In genomic region chr2:35623431-35624148, GRCm38 (mm10) we compare ENCODE assay signal across 8 mouse cellular contexts.
DNase-seq lines count a peak whose midpoint lies in the region; ATAC-seq and TF ChIP-seq lines count a peak whose summit lies in the region.

No protein-coding gene starts in this region.

- no peaks in the 10 kb centered on the region for H3K9me3 ChIP-seq in CH12.LX (replicated peaks; ENCODE audit: low read length)
- no peaks in the 10 kb centered on the region for H3K9me3 ChIP-seq in hindbrain, embryonic 10.5 days
- no peaks in the 10 kb centered on the region for H3K9me3 ChIP-seq in liver, embryonic 12.5 days (replicated peaks)

- ATAC-seq in liver, embryonic 12.5 days: no peak

- TF ChIP-seq POLR2A in CH12.LX (IDR thresholded peaks at IDR 0.05; ENCODE audit: low read depth, low read length): no peak

- no peak overlapping the region for H3K9ac ChIP-seq in CH12.LX (ENCODE audit: insufficient read depth, low read depth)
- no peak overlapping the region for H3K9ac ChIP-seq in liver, embryonic 12.5 days

- H3K27ac ChIP-seq in CH12.LX (ENCODE audit: insufficient read depth, low read depth): no peak overlapping the region
- H3K27ac ChIP-seq in brown adipose tissue, adult 24 weeks (replicated peaks; ENCODE audit: low read depth, low read length): peak overlapping the region; percentile 84
- H3K27ac ChIP-seq in hindbrain, embryonic 10.5 days: peak overlapping the region; percentile 95
- peak overlapping the region; percentile 20; the same call in 1 of the 2 replicates for H3K27ac ChIP-seq in liver, embryonic 12.5 days

- TF ChIP-seq RAD21 in CH12.LX (IDR thresholded peaks at IDR 0.05; ENCODE audit: low read depth, low read length): no peak

- H3K4me2 ChIP-seq in CH12.LX (ENCODE audit: insufficient read depth, low read depth, poor library complexity, severe bottlenecking): no peak overlapping the region
- H3K4me2 ChIP-seq in liver, embryonic 12.5 days: peak overlapping the region; percentile 75

- H3K4me3 ChIP-seq in CH12.LX (replicated peaks in 1 of 3; ENCODE audit: low read depth in 2 of 3, low read length in 2 of 3, poor library complexity in 1 of 3): peak overlapping the region in 2 of 3 experiments; percentile 5 to 60
- peak overlapping the region; percentile 82 for H3K4me3 ChIP-seq in brown adipose tissue, adult 24 weeks (ENCODE audit: insufficient read depth, low read depth, low read length)
- peak overlapping the region; percentile 73 for H3K4me3 ChIP-seq in hindbrain, embryonic 10.5 days
- peak overlapping the region; percentile 63; the same call in 1 of the 2 replicates for H3K4me3 ChIP-seq in liver, embryonic 12.5 days

- peaks cover 0 to 16% of the 10 kb centered on the region in 2 experiments for H3K36me3 ChIP-seq in CH12.LX (replicated peaks in 1 of 2; ENCODE audit: control insufficient read depth in 1 of 2, insufficient read depth in 1 of 2, low read length in 1 of 2)
- no peaks in the 10 kb centered on the region; the same call in 1 of the 2 replicates for H3K36me3 ChIP-seq in hindbrain, embryonic 10.5 days
- no peaks in the 10 kb centered on the region for H3K36me3 ChIP-seq in liver, embryonic 12.5 days

- in situ Hi-C loops in CH12.LX (cut with MboI; ENCODE audit: low pct_ligation_motif_present, low pct_unique_long_range_greater_than_20kb, low sequenced_read_pairs): no loop called here

- TF ChIP-seq EP300 in CH12.LX (IDR thresholded peaks at IDR 0.05; ENCODE audit: low read length): no peak

- no peak for TF ChIP-seq CTCF in CH12.LX (conservative IDR thresholded peaks at IDR 0.05 in 1 of 2, IDR thresholded peaks at IDR 0.05 in 1 of 2; ENCODE audit: low read depth in 2 of 2, low read length in 2 of 2)

- dilution Hi-C loops in CH12.LX (cut with MboI; ENCODE audit: extremely low pct_ligation_motif_present, extremely low pct_unique_long_range_greater_than_20kb, low sequenced_read_pairs): no loop called here

- DNase-seq in CH12.LX (ENCODE audit: extremely low read depth): no peak
- no peak for DNase-seq in hindbrain, embryonic 10.5 days (ENCODE audit: low spot score)
- DNase-seq in right cerebral cortex, adult 18-20 months: no peak
- DNase-seq in left cerebral cortex, adult 8-10 months (ENCODE audit: low spot score in 2 of 2): no peak
- DNase-seq in ovary, postnatal 14 days (ENCODE audit: low spot score): no peak
- DNase-seq in layer of hippocampus, postnatal 25 days (ENCODE audit: extremely low spot score in 1 of 2, low spot score in 1 of 2): no peak

- no peaks in the 10 kb centered on the region for H3K79me2 ChIP-seq in CH12.LX (replicated peaks; ENCODE audit: control insufficient read depth, extremely low read depth, insufficient read depth, poor library complexity, severe bottlenecking)

- no peaks in the 10 kb centered on the region for H3K27me3 ChIP-seq in CH12.LX (replicated peaks)
- H3K27me3 ChIP-seq in hindbrain, embryonic 10.5 days (ENCODE audit: insufficient read depth, poor library complexity, severe bottlenecking): no peaks in the 10 kb centered on the region
- peaks cover 41% of the 10 kb centered on the region for H3K27me3 ChIP-seq in liver, embryonic 12.5 days (replicated peaks)

- WGBS in hindbrain, embryonic 10.5 days: 43% methylated on average over 12 of the region's 12 CpGs
- 56% methylated on average over 12 of the region's 12 CpGs for WGBS in liver, embryonic 12.5 days (ENCODE audit: insufficient replicate concordance)

- peaks cover 13 to 82% of the 10 kb centered on the region in 2 experiments for H3K4me1 ChIP-seq in CH12.LX (ENCODE audit: control insufficient read depth in 1 of 2, insufficient read depth in 2 of 2)
- peaks cover 17% of the 10 kb centered on the region for H3K4me1 ChIP-seq in brown adipose tissue, adult 24 weeks (ENCODE audit: control insufficient read depth, insufficient read depth, insufficient read length, low read length)
- H3K4me1 ChIP-seq in hindbrain, embryonic 10.5 days (replicated peaks): peaks cover 99% of the 10 kb centered on the region
- H3K4me1 ChIP-seq in liver, embryonic 12.5 days: peaks cover 67% of the 10 kb centered on the region

TF ChIP-seq in CH12.LX, 34 proteins besides CTCF, POLR2A, EP300 and RAD21:
- TF ChIP-seq SIN3A (IDR thresholded peaks at IDR 0.05; ENCODE audit: low read length) (no peak), CHD1 (IDR thresholded peaks at IDR 0.05; ENCODE audit: low read depth, low read length) (no peak), MEF2A (IDR thresholded peaks at IDR 0.05; ENCODE audit: borderline replicate concordance, low read depth, low read length) (no peak), JUN (IDR thresholded peaks at IDR 0.05; ENCODE audit: insufficient read depth, low read depth, low read length) (no peak), RCOR1 (conservative IDR thresholded peaks at IDR 0.05; ENCODE audit: low read depth, low read length) (no peak), MAX (IDR thresholded peaks at IDR 0.05; ENCODE audit: low read length) (no peak), SMC3 (IDR thresholded peaks at IDR 0.05; ENCODE audit: low read depth, low read length) (no peak), E2F4 (IDR thresholded peaks at IDR 0.05; ENCODE audit: insufficient replicate concordance, low read depth, low read length) (no peak), MXI1 (IDR thresholded peaks at IDR 0.05; ENCODE audit: low read depth, low read length) (no peak), BHLHE40 (IDR thresholded peaks at IDR 0.05; ENCODE audit: low read depth, low read length) (no peak), HCFC1 (IDR thresholded peaks at IDR 0.05; ENCODE audit: low read depth, low read length) (no peak), TCF12 (IDR thresholded peaks at IDR 0.05; ENCODE audit: low read depth, low read length) (no peak), GABPA (IDR thresholded peaks at IDR 0.05; ENCODE audit: insufficient replicate concordance, low read depth, low read length) (no peak), ZMIZ1 (IDR thresholded peaks at IDR 0.05; ENCODE audit: low read depth, low read length) (no peak), ZKSCAN1 (IDR thresholded peaks at IDR 0.05; ENCODE audit: borderline replicate concordance, low read depth, low read length) (no peak), NELFE (IDR thresholded peaks at IDR 0.05; ENCODE audit: low read depth, low read length) (no peak), ELF1 (IDR thresholded peaks at IDR 0.05; ENCODE audit: low read depth, low read length) (no peak), ETS1 (conservative IDR thresholded peaks at IDR 0.05; ENCODE audit: low read depth, low read length) (no peak)
TF ChIP-seq in CH12.LX: peak in this region for 0.
